Mouse (Mus musculus): ENCODE results near the gene Sept4.

DNA sequence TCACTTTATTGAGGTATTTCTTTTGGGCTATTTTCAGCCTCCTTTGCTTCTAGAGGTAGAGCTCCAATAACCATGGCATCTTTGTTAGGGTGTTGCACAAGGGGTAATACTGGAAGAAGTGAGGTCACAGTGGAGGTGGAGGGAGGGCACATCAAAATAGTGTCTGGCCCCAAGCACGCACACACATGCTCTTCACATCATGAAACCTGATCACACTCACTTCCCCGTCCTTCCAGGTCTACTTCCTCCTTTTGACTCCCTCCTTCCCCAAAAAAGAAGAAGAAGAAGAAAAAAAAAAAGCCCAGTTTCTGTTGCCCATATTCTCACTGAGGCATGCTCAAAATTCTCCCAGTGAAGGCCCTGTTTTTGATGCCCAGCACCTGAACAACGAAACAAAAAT lies 41.3 kb upstream of the Sept4 start:
- TF ChIP-seq CTCF (IDR thresholded peaks at IDR 0.05; ENCODE audit: low read depth) = no peak
- TF ChIP-seq EP300 (optimal IDR thresholded peaks at IDR 0.05) = no peak
